8 mouse cellular contexts compared by ENCODE assay signal in genomic region chr2:160912231-160912671, GRCm38 (mm10). TPM values are rescaled to one million over a fixed set of nuclear protein-coding genes. Genes with fewer than 3 reads are reported as not detected.
DNase-seq lines count a peak whose midpoint lies in the region; ATAC-seq lines count a peak whose summit lies in the region.

TSS of gene Emilin3 (minus strand) at chr2:160912328.

- H3K4me1 ChIP-seq in lung, embryonic 15.5 days = peaks cover 30% of the 10 kb centered on the region
- peaks cover 10% of the 10 kb centered on the region; the same call in 1 of the 2 replicates for H3K4me1 ChIP-seq in stomach, embryonic 15.5 days

- H3K9ac ChIP-seq in lung, embryonic 15.5 days = peak within 1 kb of the TSS; percentile 47
- H3K9ac ChIP-seq in stomach, embryonic 15.5 days = peak within 1 kb of the TSS; percentile 29; the same call in 1 of the 2 replicates

- no peaks in the 10 kb centered on the region for H3K36me3 ChIP-seq in lung, embryonic 15.5 days
- 0 out of 2 replicates have a peak, but pooled peaks cover 5% of the 10 kb centered on the region for H3K36me3 ChIP-seq in stomach, embryonic 15.5 days

- peak; percentile 55 for ATAC-seq in lung, embryonic 15.5 days (ENCODE audit: borderline replicate concordance, extremely low read depth, low FRiP score, low TSS enrichment)
- ATAC-seq in stomach, embryonic 15.5 days (ENCODE audit: insufficient read depth, low FRiP score, low read depth) = peak; percentile 54; the same call in 1 of the 2 replicates
- no peak for ATAC-seq in inflammation-experienced regulatory T-cells, adult 6 months

- H3K4me3 ChIP-seq in lung, embryonic 15.5 days = peak within 1 kb of the TSS; percentile 56
- peak within 1 kb of the TSS; percentile 55 for H3K4me3 ChIP-seq in stomach, embryonic 15.5 days (replicated peaks)

- peaks cover 47% of the 10 kb centered on the region for H3K27me3 ChIP-seq in lung, embryonic 15.5 days
- H3K27me3 ChIP-seq in stomach, embryonic 15.5 days (replicated peaks) = peaks cover 34% of the 10 kb centered on the region; the same call in 1 of the 2 replicates

- H3K4me2 ChIP-seq in lung, embryonic 15.5 days = peak within 1 kb of the TSS; percentile 98
- peak within 1 kb of the TSS; percentile 84 for H3K4me2 ChIP-seq in stomach, embryonic 15.5 days

- no peaks in the 10 kb centered on the region for H3K9me3 ChIP-seq in lung, embryonic 15.5 days
- H3K9me3 ChIP-seq in stomach, embryonic 15.5 days = no peaks in the 10 kb centered on the region

- WGBS in lung, embryonic 15.5 days = 2% methylated on average over 45 of the region's 46 CpGs
- WGBS in stomach, embryonic 15.5 days = 1% methylated on average over 46 of the region's 46 CpGs

- DNase-seq in lung, postnatal 14 days = no peak
- DNase-seq in forelimb bud, embryonic 11.5 days (ENCODE audit: low read depth, low spot score) = peak; percentile 53
- DNase-seq in liver = peak; percentile 18
- no peak for DNase-seq in right cerebral cortex, adult 2 months (ENCODE audit: low spot score in 2 of 2)
- DNase-seq in layer of hippocampus, postnatal 25 days (ENCODE audit: extremely low spot score in 1 of 2, low spot score in 1 of 2) = no peak

- no peak within 1 kb of the TSS for H3K27ac ChIP-seq in lung, embryonic 15.5 days
- peak within 1 kb of the TSS; percentile 44; the same call in 1 of the 2 replicates for H3K27ac ChIP-seq in stomach, embryonic 15.5 days

RNA-seq across cellular contexts. Expression of gene Emilin3, which starts in this region (rescaled TPM):
- polyA plus RNA-seq in lung, embryonic 15.5 days (2015; fragmentation: Nextera tagmentation; extraction: Ambion mirVana) = 11.7 and 15.5 TPM in 2 replicates
- polyA plus RNA-seq in stomach, embryonic 15.5 days (2015; fragmentation: Nextera tagmentation; extraction: Ambion mirVana) = 28.0 and 34.6 TPM in 2 replicates
- not detected for polyA plus RNA-seq in inflammation-experienced regulatory T-cells, adult 6 months (2017; shearing (Covaris generic))
- under 1 TPM; 0.12 to 0.14 TPM for total RNA-seq in layer of hippocampus, postnatal 25 days (2021)

Comparison
In these comparisons a context has a peak if more than half of its experiments do, and no peak if none do; other contexts are left out.
1. RNA of gene Emilin3 (polyA plus RNA-seq): 28.0 to 34.6 TPM in stomach, embryonic 15.5 days and 11.7 to 15.5 TPM in lung, embryonic 15.5 days; not detected in inflammation-experienced regulatory T-cells, adult 6 months; every median in the first group is over 10 times any median in the second.
2. DNase-seq: peak in forelimb bud, embryonic 11.5 days (single experiment) and liver (single experiment); none in lung, postnatal 14 days (single experiment), right cerebral cortex, adult 2 months (0 of 2) and layer of hippocampus, postnatal 25 days (0 of 2).